Mouse (Mus musculus) layer of hippocampus, adult 6 months (tissue): Measurements from ENCODE around the gene Shisa2. TPM values are rescaled to one million over a fixed set of nuclear protein-coding genes. Genes with fewer than 3 reads are reported as not detected.

ENCODE experiments used
- long read RNA-seq, 2 experiments: library from polyadenylated mRNA; unstranded; transcript quantifications; one replicate each; pipeline ENCODE4 v2.0.0; 2019 to 2020
- polyA plus RNA-seq: library from polyadenylated mRNA; unstranded; fragments of <200 nt; fragmentation: Nextera tagmentation; gene quantifications from 2 replicates; pipeline ENCODE4 v1.2.3, GENCODE M21; 2021

The Shisa2 gene
- polyA plus RNA-seq = 2.1 and 2.2 TPM in 2 replicates
- long read RNA-seq, experiment 1, transcript Shisa2-201 (2 exons, 3,119 nt) = major isoform, 5 of 7 reads
- long read RNA-seq, experiment 1, partial matches to known transcripts = 0 of 7 reads
- long read RNA-seq, experiment 1, other reads (novel, unspliced or antisense) = 2 of 7 reads
- long read RNA-seq, experiment 2, transcript Shisa2-201 (2 exons, 3,119 nt) = major isoform, 23 of 23 reads
- long read RNA-seq, experiment 2, partial matches to known transcripts = 0 of 23 reads
- long read RNA-seq, experiment 2, other reads (novel, unspliced or antisense) = 0 of 23 reads

GRCm38 (mm10) chr14:59625158-59625805 lies at the start of gene Shisa2:
Shisa2 (plus strand) TSS chr14:59625308.

DNA sequence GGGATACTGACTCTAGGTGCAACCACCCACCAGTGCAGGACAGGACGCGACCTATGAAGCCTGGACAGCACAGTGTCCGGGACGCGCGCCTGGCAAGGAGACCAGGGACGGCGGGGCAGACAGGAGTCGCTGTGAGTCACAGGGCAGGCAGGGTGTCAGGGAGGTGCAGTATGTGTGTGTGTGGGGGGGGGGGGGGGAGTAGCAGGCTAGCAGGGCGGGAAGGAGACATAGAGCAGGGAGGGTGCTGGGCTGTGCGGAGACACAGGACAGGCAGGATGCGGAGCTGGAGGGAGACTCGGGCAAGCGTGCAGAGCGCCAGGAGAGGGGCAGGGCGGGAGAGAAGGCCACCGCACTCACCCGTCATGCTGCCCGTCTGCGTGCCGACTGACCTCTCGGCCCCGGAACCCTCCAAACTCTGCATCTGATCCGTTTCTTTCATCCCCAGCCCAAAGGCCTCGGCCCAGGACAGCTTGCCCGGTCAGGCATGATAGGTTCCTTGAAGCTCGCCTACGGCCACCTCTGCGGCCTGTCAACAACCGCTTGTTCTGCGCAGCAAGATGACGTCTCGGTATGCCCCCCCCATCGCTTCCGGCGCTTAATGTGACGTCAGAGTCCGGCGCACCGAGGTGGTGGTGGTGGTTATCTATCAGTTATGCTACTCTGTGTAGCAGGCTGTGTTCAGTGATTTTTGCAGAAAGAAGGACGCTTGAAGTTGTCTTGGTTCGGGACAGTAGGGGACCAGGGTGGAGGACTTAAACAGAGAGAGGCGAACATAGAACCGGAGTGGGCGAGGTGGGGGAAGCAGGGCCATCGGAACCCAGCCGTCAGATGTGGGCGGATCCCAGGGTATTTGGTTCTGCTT lies 27.5 kb upstream of the Shisa2 start, which contains the start of gene Cdadc1:
Cdadc1 (minus strand) TSS at position 562 of the 862 bp plus-strand sequence.

Other genes with a start within 250 kb of the Shisa2 start
- gene Phf11c, start 229.9 kb upstream of the Shisa2 start, polyA plus RNA-seq = 0.14 and 0.18 TPM in 2 replicates
- 4.8 and 6.5 TPM in 2 replicates for gene Setdb2, start 184.4 kb upstream of the Shisa2 start, polyA plus RNA-seq
- gene Cab39l, start 184.3 kb upstream of the Shisa2 start, polyA plus RNA-seq = 23.5 and 76.4 TPM in 2 replicates
- gene Cdadc1, start 27.3 kb upstream of the Shisa2 start, polyA plus RNA-seq = 36.3 and 43.3 TPM in 2 replicates